Mouse (Mus musculus) retina, adult 2 months (tissue): ENCODE measurements around the gene Csrnp1.

ENCODE experiments used
- DNase-seq: peaks from one replicate; pipeline ENCODE4 v3.0.0-alpha.2; 2012; ENCODE audit warnings: low read depth, low spot score

Csrnp1 gene

GRCm38 (mm10) chr9:119978151-119978810, 6.2 kb downstream of the Csrnp1 start:
- no peak for DNase-seq

- DNase-seq = no peak
Measured at GRCm38 (mm10) chr9:119977557-119978060, 6.8 kb downstream of the Csrnp1 start.

GRCm38 (mm10) chr9:119976704-119977556, 7.5 kb downstream of the Csrnp1 start:
- DNase-seq = no peak

GRCm38 (mm10) chr9:119975286-119975685, 9.2 kb downstream of the Csrnp1 start:
- no peak for DNase-seq

GRCm38 (mm10) chr9:119974609-119975008, 9.8 kb downstream of the Csrnp1 start:
- no peak for DNase-seq

- DNase-seq = no peak
Measured at GRCm38 (mm10) chr9:119973869-119974520, 10.5 kb downstream of the Csrnp1 start.

- no peak for DNase-seq
Measured at GRCm38 (mm10) chr9:119973281-119973680, 11.2 kb downstream of the Csrnp1 start.

- no peak for DNase-seq
Measured at GRCm38 (mm10) chr9:119972582-119972981, 11.9 kb downstream of the Csrnp1 start.

GRCm38 (mm10) chr9:119972166-119972565, 12.3 kb downstream of the Csrnp1 start:
- no peak for DNase-seq

- no peak for DNase-seq
Measured at GRCm38 (mm10) chr9:119970763-119971656, 13.4 kb downstream of the Csrnp1 start.

GRCm38 (mm10) chr9:119970221-119970620, 14.2 kb downstream of the Csrnp1 start:
- no peak for DNase-seq

GRCm38 (mm10) chr9:119969811-119970210, 14.6 kb downstream of the Csrnp1 start:
- no peak for DNase-seq

- no peak for DNase-seq
Measured at GRCm38 (mm10) chr9:119966221-119966910, 18.1 kb downstream of the Csrnp1 start.

- no peak for DNase-seq
Measured at GRCm38 (mm10) chr9:119965186-119965585, 19.3 kb downstream of the Csrnp1 start.

GRCm38 (mm10) chr9:119964206-119964605, 20.3 kb downstream of the Csrnp1 start:
- DNase-seq = no peak

- peak; percentile 32 for DNase-seq
Measured at GRCm38 (mm10) chr9:119962987-119963667, 21.3 kb downstream of the Csrnp1 start.

GRCm38 (mm10) chr9:119962216-119962615, 22.2 kb downstream of the Csrnp1 start:
- no peak for DNase-seq

- DNase-seq = no peak
Measured at GRCm38 (mm10) chr9:119958835-119959234, 25.6 kb downstream of the Csrnp1 start.

GRCm38 (mm10) chr9:119951388-119951787, 33.1 kb downstream of the Csrnp1 start:
- DNase-seq = no peak

- DNase-seq = no peak
Measured at GRCm38 (mm10) chr9:119950434-119950833, 34.0 kb downstream of the Csrnp1 start.
